Mouse (Mus musculus) bone marrow macrophage, adult 2 months (primary cell): Measurements from ENCODE around the gene Tspan3.

Source experiments
- CTCF ChIP-seq: IDR thresholded peaks from 2 replicates; pipeline ENCODE4 v1.5.1; 2012; ENCODE audit warnings: low read depth, mild to moderate bottlenecking, low read length, moderate library complexity
- POLR2A ChIP-seq: IDR thresholded peaks from 2 replicates; pipeline ENCODE4 v1.6.1; 2012; ENCODE audit warnings: mild to moderate bottlenecking, low read depth, low read length, borderline replicate concordance

GRCm38 (mm10) chr9:56092102-56092501, 73.2 kb downstream of the Tspan3 start:
- no peak for TF ChIP-seq POLR2A
- peak; percentile 63; the same call in 1 of the 2 replicates for TF ChIP-seq CTCF
